Mouse (Mus musculus): ENCODE measurements around the gene Zmiz1.

DNA sequence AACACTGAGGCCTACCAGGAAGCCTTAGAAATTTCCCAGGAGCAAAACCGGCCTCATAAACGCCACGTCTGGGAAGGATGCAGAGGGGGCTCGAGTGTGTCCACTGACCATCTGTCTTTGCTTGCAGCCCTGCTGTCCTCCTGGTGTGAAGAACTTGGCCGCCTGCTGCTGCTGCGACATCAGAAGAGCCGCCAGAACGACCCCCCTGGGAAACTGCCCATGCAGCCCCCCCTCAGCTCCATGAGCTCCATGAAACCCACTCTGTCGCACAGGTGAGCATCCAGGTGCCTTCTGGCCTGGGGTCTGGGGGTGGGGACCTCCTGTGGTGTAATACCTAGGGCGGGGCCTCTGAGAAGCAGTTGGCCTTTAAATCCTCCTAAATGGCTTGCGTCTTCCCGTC, 176.8 kb downstream of the Zmiz1 start:
- no peak for TF ChIP-seq CTCF (IDR thresholded peaks at IDR 0.05; ENCODE audit: low read depth, low read length)
- no peak for TF ChIP-seq POLR2A (IDR thresholded peaks at IDR 0.05; ENCODE audit: borderline replicate concordance, low read depth, low read length)

All from bone marrow macrophage, adult 2 months (primary cell).